Mouse (Mus musculus): ENCODE results near the gene Apoc1. TPM values are rescaled to one million over a fixed set of nuclear protein-coding genes. Genes with fewer than 3 reads are reported as not detected.

Apoc1 gene
- polyA plus RNA-seq, 1 experiment = not detected

GRCm38 (mm10) chr7:19712414-19712813, 20.0 kb upstream of the Apoc1 start:
- TF ChIP-seq SRF (IDR thresholded peaks at IDR 0.05; ENCODE audit: control insufficient read depth, insufficient read length, low read depth) = no peak
- no peak for TF ChIP-seq REST (IDR thresholded peaks at IDR 0.05; ENCODE audit: insufficient read depth, insufficient read length)
- no peak for TF ChIP-seq POLR2A (IDR thresholded peaks at IDR 0.05; ENCODE audit: insufficient read length, low read depth)
- TF ChIP-seq TCF3 (IDR thresholded peaks at IDR 0.05; ENCODE audit: insufficient read length, low read depth) = no peak
- TF ChIP-seq E2F4 (IDR thresholded peaks at IDR 0.05; ENCODE audit: insufficient read depth) = no peak
- TF ChIP-seq MYOG (IDR thresholded peaks at IDR 0.05; ENCODE audit: control insufficient read depth in 1 of 3, insufficient read depth in 1 of 3, insufficient read length in 2 of 3, low read depth in 2 of 3) = no peak
- no peak for TF ChIP-seq CEBPB (IDR thresholded peaks at IDR 0.05; ENCODE audit: insufficient read depth, poor library complexity, severe bottlenecking)
- TF ChIP-seq MAX (IDR thresholded peaks at IDR 0.05; ENCODE audit: low read depth) = no peak
- no peak for TF ChIP-seq TCF12 (IDR thresholded peaks at IDR 0.05; ENCODE audit: insufficient read depth, poor library complexity, severe bottlenecking)
- TF ChIP-seq MYOD1 (IDR thresholded peaks at IDR 0.05; ENCODE audit: control insufficient read depth in 1 of 3, insufficient read length in 2 of 3, low read depth in 2 of 3) = no peak
- TF ChIP-seq POLR2AphosphoS2 (IDR thresholded peaks at IDR 0.05; ENCODE audit: insufficient read length, low read depth) = no peak
- TF ChIP-seq USF1 (IDR thresholded peaks at IDR 0.05; ENCODE audit: low read depth) = no peak
- Histone ChIP-seq H3K4me2 (ENCODE audit: low read depth) (no peak overlapping the region), H3K79me2 (ENCODE audit: control insufficient read depth, insufficient read depth) (peaks cover 20% of the 10 kb centered on the region), H3K4me3 (no peak overlapping the region), H3ac (ENCODE audit: control insufficient read depth, insufficient read length) (no peak overlapping the region), H3K27me3 (ENCODE audit: control insufficient read depth, insufficient read depth, insufficient read length) (no peaks in the 10 kb centered on the region), H3K36me3 (ENCODE audit: control insufficient read depth, insufficient read depth) (peaks cover 17% of the 10 kb centered on the region)

- no peak overlapping the region for H3K4me3 ChIP-seq
- H3K79me2 ChIP-seq (ENCODE audit: control insufficient read depth, insufficient read depth) = peaks cover 20% of the 10 kb centered on the region
- H3K4me2 ChIP-seq (ENCODE audit: low read depth) = no peak overlapping the region
- no peaks in the 10 kb centered on the region for H3K27me3 ChIP-seq (ENCODE audit: control insufficient read depth, insufficient read depth, insufficient read length)
- TF ChIP-seq MYOD1 (IDR thresholded peaks at IDR 0.05; ENCODE audit: control insufficient read depth in 1 of 3, insufficient read length in 2 of 3, low read depth in 2 of 3) = no peak
- no peak for TF ChIP-seq SRF (IDR thresholded peaks at IDR 0.05; ENCODE audit: control insufficient read depth, insufficient read length, low read depth)
- TF ChIP-seq E2F4 (IDR thresholded peaks at IDR 0.05; ENCODE audit: insufficient read depth) = no peak
- H3ac ChIP-seq (ENCODE audit: control insufficient read depth, insufficient read length) = no peak overlapping the region
- H3K36me3 ChIP-seq (ENCODE audit: control insufficient read depth, insufficient read depth) = peaks cover 17% of the 10 kb centered on the region
Measured at GRCm38 (mm10) chr7:19710650-19711049, 18.2 kb upstream of the Apoc1 start.

- TF ChIP-seq SRF (IDR thresholded peaks at IDR 0.05; ENCODE audit: control insufficient read depth, insufficient read length, low read depth) = no peak
- no peak for TF ChIP-seq POLR2AphosphoS2 (IDR thresholded peaks at IDR 0.05; ENCODE audit: insufficient read length, low read depth)
- no peak for TF ChIP-seq TCF12 (IDR thresholded peaks at IDR 0.05; ENCODE audit: insufficient read depth, poor library complexity, severe bottlenecking)
- Histone ChIP-seq H3K27me3 (ENCODE audit: control insufficient read depth, insufficient read depth, insufficient read length) (no peaks in the 10 kb centered on the region), H3K4me2 (ENCODE audit: low read depth) (no peak overlapping the region), H3K4me3 (no peak overlapping the region), H3K36me3 (ENCODE audit: control insufficient read depth, insufficient read depth) (peaks cover 4% of the 10 kb centered on the region), H3ac (ENCODE audit: control insufficient read depth, insufficient read length) (no peak overlapping the region), H3K79me2 (ENCODE audit: control insufficient read depth, insufficient read depth) (no peaks in the 10 kb centered on the region)
Measured at GRCm38 (mm10) chr7:19705271-19705670, 12.8 kb upstream of the Apoc1 start.

GRCm38 (mm10) chr7:19704475-19704874, 12.0 kb upstream of the Apoc1 start:
- Histone ChIP-seq H3K79me2 (ENCODE audit: control insufficient read depth, insufficient read depth) (no peaks in the 10 kb centered on the region), H3K4me2 (ENCODE audit: low read depth) (no peak overlapping the region), H3K27me3 (ENCODE audit: control insufficient read depth, insufficient read depth, insufficient read length) (no peaks in the 10 kb centered on the region), H3K4me3 (no peak overlapping the region), H3ac (ENCODE audit: control insufficient read depth, insufficient read length) (no peak overlapping the region), H3K36me3 (ENCODE audit: control insufficient read depth, insufficient read depth) (peaks cover 1% of the 10 kb centered on the region)
- TF ChIP-seq MAX (IDR thresholded peaks at IDR 0.05; ENCODE audit: low read depth) (no peak), REST (IDR thresholded peaks at IDR 0.05; ENCODE audit: insufficient read depth, insufficient read length) (no peak), CEBPB (IDR thresholded peaks at IDR 0.05; ENCODE audit: insufficient read depth, poor library complexity, severe bottlenecking) (no peak), E2F4 (IDR thresholded peaks at IDR 0.05; ENCODE audit: insufficient read depth) (no peak), USF1 (IDR thresholded peaks at IDR 0.05; ENCODE audit: low read depth) (no peak), TCF12 (IDR thresholded peaks at IDR 0.05; ENCODE audit: insufficient read depth, poor library complexity, severe bottlenecking) (no peak), SRF (IDR thresholded peaks at IDR 0.05; ENCODE audit: control insufficient read depth, insufficient read length, low read depth) (no peak), MYOG (IDR thresholded peaks at IDR 0.05; ENCODE audit: control insufficient read depth in 1 of 3, insufficient read depth in 1 of 3, insufficient read length in 2 of 3, low read depth in 2 of 3) (no peak), MYOD1 (IDR thresholded peaks at IDR 0.05; ENCODE audit: control insufficient read depth in 1 of 3, insufficient read length in 2 of 3, low read depth in 2 of 3) (no peak), POLR2A (IDR thresholded peaks at IDR 0.05; ENCODE audit: insufficient read length, low read depth) (no peak), POLR2AphosphoS2 (IDR thresholded peaks at IDR 0.05; ENCODE audit: insufficient read length, low read depth) (no peak)

GRCm38 (mm10) chr7:19702859-19703555, 10.5 kb upstream of the Apoc1 start:
- Histone ChIP-seq H3K27me3 (ENCODE audit: control insufficient read depth, insufficient read depth, insufficient read length) (no peaks in the 10 kb centered on the region), H3ac (ENCODE audit: control insufficient read depth, insufficient read length) (no peak overlapping the region), H3K4me3 (no peak overlapping the region), H3K4me2 (ENCODE audit: low read depth) (no peak overlapping the region), H3K36me3 (ENCODE audit: control insufficient read depth, insufficient read depth) (no peaks in the 10 kb centered on the region), H3K79me2 (ENCODE audit: control insufficient read depth, insufficient read depth) (no peaks in the 10 kb centered on the region)
- TF ChIP-seq E2F4 (IDR thresholded peaks at IDR 0.05; ENCODE audit: insufficient read depth) = no peak
- TF ChIP-seq CEBPB (IDR thresholded peaks at IDR 0.05; ENCODE audit: insufficient read depth, poor library complexity, severe bottlenecking) = no peak
- no peak for TF ChIP-seq MAX (IDR thresholded peaks at IDR 0.05; ENCODE audit: low read depth)
- TF ChIP-seq SRF (IDR thresholded peaks at IDR 0.05; ENCODE audit: control insufficient read depth, insufficient read length, low read depth) = no peak
- no peak for TF ChIP-seq MYOD1 (IDR thresholded peaks at IDR 0.05; ENCODE audit: control insufficient read depth in 1 of 3, insufficient read length in 2 of 3, low read depth in 2 of 3)
